Mouse (Mus musculus): ENCODE results near the gene Pmis2.

Gene Pmis2

DNA sequence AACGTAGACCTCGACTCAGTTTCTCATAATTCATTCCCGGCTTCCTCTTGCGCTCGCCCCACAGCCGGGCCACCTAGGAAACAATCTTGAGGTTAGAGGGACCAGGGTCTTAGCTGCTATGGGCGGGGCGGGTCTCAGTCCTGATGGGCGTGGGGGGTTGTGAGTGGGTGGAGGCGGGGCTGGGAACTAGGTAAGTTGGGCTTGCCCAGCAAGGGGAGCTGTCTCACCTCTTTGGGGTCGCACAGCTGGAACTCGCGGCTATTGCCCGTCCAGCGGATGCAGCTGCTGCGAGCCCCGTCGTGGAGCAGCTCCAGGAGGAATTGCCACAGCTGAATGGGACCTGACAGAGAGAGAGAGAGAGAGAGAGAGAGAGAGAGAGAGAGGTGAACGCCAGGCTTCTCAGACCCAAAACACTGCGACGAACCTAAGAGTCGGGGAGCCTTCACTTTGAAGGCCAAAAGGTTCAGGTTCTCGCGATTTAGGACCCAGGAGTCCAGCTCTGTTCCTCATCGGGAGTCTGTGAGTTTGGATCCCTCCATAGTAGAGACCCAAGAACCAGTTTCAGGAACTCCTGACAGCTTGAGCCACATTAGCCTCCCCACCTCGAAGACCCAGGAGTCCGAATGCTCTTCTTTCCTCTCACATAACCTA is 37.5 kb downstream of the Pmis2 start:
- DNase-seq (ENCODE audit: low spot score in 2 of 2) = no peak

DNA sequence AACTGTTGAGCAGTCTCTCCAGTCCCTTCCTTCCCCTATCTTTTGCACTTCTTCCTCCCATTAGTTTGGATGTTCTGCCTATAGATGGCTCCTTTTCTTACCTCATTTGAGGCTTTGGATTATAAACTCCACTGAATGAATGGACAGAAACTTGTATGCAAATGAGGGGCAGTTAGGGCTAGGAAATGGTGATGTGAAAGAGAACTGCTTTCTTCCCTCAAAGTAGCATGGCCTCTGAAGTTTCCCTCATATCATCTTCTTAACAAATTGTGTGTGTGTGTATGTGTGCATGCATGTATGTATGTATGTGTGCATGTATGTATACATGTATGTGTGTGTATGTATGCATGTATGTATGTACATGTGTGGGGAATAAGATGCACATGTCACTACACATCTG is 42.4 kb downstream of the Pmis2 start:
- no peak for DNase-seq (ENCODE audit: low spot score in 2 of 2)

DNA sequence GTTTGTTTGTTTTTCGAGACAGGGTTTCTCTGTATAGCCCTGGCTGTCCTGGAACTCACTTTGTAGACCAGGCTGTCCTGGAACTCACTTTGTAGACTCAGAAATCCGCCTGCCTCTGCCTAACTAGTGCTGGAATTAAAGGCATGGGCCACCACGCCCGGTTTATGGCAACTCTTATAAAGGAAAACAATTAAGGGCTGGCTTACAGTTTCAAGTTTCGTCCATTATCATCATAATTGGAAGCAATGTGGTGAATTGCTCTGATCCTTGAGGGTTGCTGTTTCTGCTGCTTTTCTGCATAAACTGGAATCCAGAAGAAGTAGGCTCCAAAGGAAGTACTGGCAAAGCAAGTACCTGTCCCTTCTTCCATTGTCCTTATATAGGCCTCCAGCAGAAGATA is 44.8 kb downstream of the Pmis2 start:
- DNase-seq (ENCODE audit: low spot score in 2 of 2) = no peak

DNA sequence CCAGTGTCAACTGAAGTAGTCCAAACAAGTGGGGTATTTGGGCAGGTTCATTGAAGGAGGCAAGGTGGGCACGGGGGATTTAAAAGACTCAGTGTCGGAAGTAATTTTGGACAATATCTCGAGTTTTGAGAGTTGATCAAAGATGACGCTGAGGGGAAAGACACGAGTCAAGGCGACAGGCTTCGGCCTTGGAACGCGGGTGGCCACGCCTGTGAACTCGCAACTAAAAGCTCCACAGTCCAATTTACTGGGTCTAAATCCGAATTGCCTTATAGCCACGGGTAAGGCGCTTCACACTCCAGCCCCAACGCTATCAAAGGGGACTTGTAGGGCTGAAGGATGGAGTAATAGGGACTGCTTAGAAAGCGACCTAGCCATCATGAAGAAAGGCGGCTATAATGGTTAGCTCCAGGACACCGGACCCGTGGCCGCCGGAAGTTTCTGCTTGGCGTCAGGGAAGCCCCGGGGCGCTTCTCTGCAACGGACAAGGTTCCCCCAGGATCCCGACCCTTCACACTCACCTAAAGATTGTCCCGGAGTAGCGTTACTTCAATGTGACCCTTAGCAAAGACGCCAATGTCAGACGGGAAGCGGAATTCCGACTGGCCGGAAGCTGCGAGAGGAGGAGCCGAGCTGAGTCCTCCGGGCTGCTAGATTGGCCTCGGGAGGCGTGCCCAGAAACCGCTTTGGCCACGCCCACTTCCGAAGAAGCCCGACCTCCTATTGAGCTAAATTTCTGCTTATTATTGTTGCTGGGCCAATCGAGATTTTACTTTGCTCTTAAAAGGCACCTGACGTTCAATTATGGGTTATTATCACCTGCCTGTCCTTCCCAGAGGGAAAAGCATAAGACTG is 45.6 kb downstream of the Pmis2 start, which contains the start of gene Cox6b1:
Cox6b1 (minus strand) TSS at position 622 of the 855 bp plus-strand sequence.
- DNase-seq (ENCODE audit: low spot score in 2 of 2) = peak; percentile 75 to 84

Data from thymus, postnatal 10 days (tissue).